In genomic region chr8:88627265-88627991, GRCm38 (mm10) we compare ENCODE assay signal across 8 mouse cellular contexts. TPM values are rescaled to one million over a fixed set of nuclear protein-coding genes. Genes with fewer than 3 reads are reported as not detected.
DNase-seq lines count a peak whose midpoint lies in the region; ATAC-seq and TF ChIP-seq lines count a peak whose summit lies in the region.

No protein-coding gene starts in this region.

- peak overlapping the region; percentile 87 for H3K27ac ChIP-seq in gastrocnemius, adult 2 months
- peak overlapping the region; percentile 91 for H3K27ac ChIP-seq in hindbrain, embryonic 16.5 days (ENCODE audit: low read depth, low read length)
- peak overlapping the region; percentile 90 for H3K27ac ChIP-seq in left cerebral cortex, adult 2 months

- TF ChIP-seq CTCF in gastrocnemius, adult 2 months (IDR thresholded peaks at IDR 0.05), result 0 out of 2 replicates have a peak, but pooled peaks have one; percentile 13
- no peak; the same call in 1 of the 2 replicates for TF ChIP-seq CTCF in left cerebral cortex, adult 2 months (IDR thresholded peaks at IDR 0.05)

- intact Hi-C loops in gastrocnemius, adult 2 months (cut with DNase I), result loop anchor here (2.0 kb wide), 1 partner anchor 69 kb away; the partner anchor contains the start of gene Cyld
- intact Hi-C loops in left cerebral cortex, adult 2 months (cut with DNase I), result loop anchor here (1.0 kb wide), 2 partner anchors 54 to 69 kb away; no protein-coding TSS in a partner anchor

- H3K4me1 ChIP-seq in hindbrain, embryonic 16.5 days (ENCODE audit: control insufficient read depth, insufficient read depth, low read depth, low read length), result peaks cover 11% of the 10 kb centered on the region

- H3K36me3 ChIP-seq in hindbrain, embryonic 16.5 days (ENCODE audit: control insufficient read depth, insufficient read depth, low read length), result no peaks in the 10 kb centered on the region

- DNase-seq in adrenal gland, adult 8-10 months, result peak; percentile 76
- peak; percentile 57 to 78 for DNase-seq in cerebellum, postnatal 4 days (ENCODE audit: low spot score in 2 of 2)
- peak; percentile 89 for DNase-seq in gastrocnemius, adult 2 months
- peak; percentile 80 to 83 for DNase-seq in left cerebral cortex, adult 2 months (ENCODE audit: extremely low spot score in 1 of 2, low spot score in 2 of 2)
- peak; percentile 60 for DNase-seq in lung, postnatal 25 days (ENCODE audit: low spot score)
- peak; percentile 78 for DNase-seq in right cerebral cortex, postnatal 14 days
- no peak for DNase-seq in adipocyte (ENCODE audit: low spot score)

- under 1% methylated on average over 101 of the region's 105 CpGs for WGBS in hindbrain, embryonic 16.5 days

- H3K4me2 ChIP-seq in hindbrain, embryonic 16.5 days (ENCODE audit: low read length), result peak overlapping the region; percentile 94

- H3K9ac ChIP-seq in hindbrain, embryonic 16.5 days (ENCODE audit: low read depth, low read length), result peak overlapping the region; percentile 81

- peak; percentile 86 for ATAC-seq in hindbrain, embryonic 16.5 days

- peak overlapping the region; percentile 82 for H3K4me3 ChIP-seq in gastrocnemius, adult 2 months
- H3K4me3 ChIP-seq in hindbrain, embryonic 16.5 days (ENCODE audit: low read length), result peak overlapping the region; percentile 63
- H3K4me3 ChIP-seq in left cerebral cortex, adult 2 months, result peak overlapping the region; percentile 66

- no peaks in the 10 kb centered on the region for H3K9me3 ChIP-seq in hindbrain, embryonic 16.5 days (ENCODE audit: control insufficient read depth, low read length)

- peaks cover 6% of the 10 kb centered on the region; the same call in 1 of the 2 replicates for H3K27me3 ChIP-seq in hindbrain, embryonic 16.5 days (replicated peaks; ENCODE audit: control insufficient read depth, insufficient read depth, low read length)

RNA-seq across cellular contexts. Expression of gene Snx20, which starts 8.5 kb away (rescaled TPM):
- 1 to 10 TPM; 1.2 to 3.0 (median 2.4) TPM for total RNA-seq in adrenal gland, adult 8-10 months (2022)
- under 1 TPM in 1 of 2 experiments, not detected in 1; 0.28 TPM for total RNA-seq in gastrocnemius, adult 2 months (2021)
- polyA plus RNA-seq in hindbrain, embryonic 16.5 days (2015; fragmentation: Nextera tagmentation; extraction: Ambion mirVana), result 1.1 TPM in 2 replicates
- 1 to 10 TPM in 1 of 2 experiments, under 1 TPM in 1; 0.98 to 1.6 TPM for total RNA-seq in left cerebral cortex, adult 2 months (2021)

RNA-seq across cellular contexts. Expression of gene Nod2, which starts 19.7 kb away (rescaled TPM):
- total RNA-seq in adrenal gland, adult 8-10 months (2022), result 1 to 10 TPM; 1.0 to 2.1 (median 1.4) TPM
- under 1 TPM; 0.31 to 0.53 TPM for total RNA-seq in gastrocnemius, adult 2 months (2021)
- 0.17 and 0.20 TPM in 2 replicates for polyA plus RNA-seq in hindbrain, embryonic 16.5 days (2015; fragmentation: Nextera tagmentation; extraction: Ambion mirVana)
- total RNA-seq in left cerebral cortex, adult 2 months (2021), result under 1 TPM; 0.27 to 0.65 TPM
